Mouse (Mus musculus) hindbrain, postnatal 0 days (tissue): ENCODE measurements around the gene Sh2b1. TPM values are rescaled to one million over a fixed set of nuclear protein-coding genes. Genes with fewer than 3 reads are reported as not detected.
"Not testable (repeated sequence)": the region's sequence is repeated elsewhere in the genome, so short reads cannot be mapped to it uniquely, and the experiment has no call there.

Experiments
- ATAC-seq: fragments of 200-750 bp; cut with Nextera tagmentation; 2 replicates; pipeline ENCODE4 v1.8.0; 2017; ENCODE audit warnings: mild to moderate bottlenecking, moderate TSS enrichment, moderate library complexity
- DNase-seq: peaks from one replicate; pipeline ENCODE4 v3.0.0-alpha.2; 2015; ENCODE audit warnings: low spot score
- H3K27ac ChIP-seq: fragments of 300-500 bp; sonication (generic); 2 replicates; pipeline ENCODE4 v1.5.1; 2014; ENCODE audit warnings: mild to moderate bottlenecking
- H3K27me3 ChIP-seq: fragments of 300-500 bp; sonication (generic); 2 replicates; pipeline ENCODE4 v1.6.1; 2014; ENCODE audit warnings: low read length, mixed read lengths; ENCODE audit not compliant: insufficient read depth
- H3K36me3 ChIP-seq: fragments of 300-500 bp; sonication (generic); 2 replicates; pipeline ENCODE4 v1.6.1; 2014; ENCODE audit warnings: low read length, mixed read lengths; ENCODE audit not compliant: insufficient read depth
- H3K4me1 ChIP-seq: fragments of 300-500 bp; sonication (generic); 2 replicates; pipeline ENCODE4 v1.6.1; 2014; ENCODE audit warnings: antibody characterized with exemption, low read length, mixed read lengths; ENCODE audit not compliant: insufficient read depth
- H3K4me2 ChIP-seq: fragments of 300-500 bp; sonication (generic); 2 replicates; pipeline ENCODE4 v1.6.1; 2014; ENCODE audit warnings: low read depth, mild to moderate bottlenecking, low read length, moderate library complexity, mixed read lengths
- H3K4me3 ChIP-seq: fragments of 300-500 bp; sonication (generic); 2 replicates; pipeline ENCODE4 v1.5.1; 2014; ENCODE audit warnings: low read length
- H3K9ac ChIP-seq: fragments of 300-500 bp; sonication (generic); replicated peaks from 2 replicates; pipeline ENCODE4 v1.6.1; 2014; ENCODE audit warnings: mild to moderate bottlenecking, low read length, moderate library complexity, mixed read lengths
- H3K9me3 ChIP-seq: fragments of 300-500 bp; sonication (generic); 2 replicates; pipeline ENCODE4 v1.6.1; 2016; ENCODE audit warnings: low read length, mixed read lengths
- CTCF ChIP-seq: IDR thresholded peaks from 2 replicates; pipeline ENCODE4 v1.5.1; 2016; ENCODE audit warnings: antibody characterized with exemption, control low read depth, low read depth
- WGBS: fragments of 180-500 bp; shearing (Covaris S2); extraction: QIAGEN DNeasy Blood & Tissue Kit; methylation state at CpG from one replicate; pipeline ENCODE4 v1.1.7; 2014; 5-methylcytosine and 5-hydroxymethylcytosine counted together
- polyA plus RNA-seq: library from polyadenylated mRNA; unstranded; fragments of >200 nt; fragmentation: Nextera tagmentation; extraction: Ambion mirVana; gene quantifications from 2 replicates; pipeline ENCODE4 v1.2.1, GENCODE M21; 2015
- total RNA-seq: library from RNA; depleted of rRNA; stranded (reverse); fragments of >200 nt; gene quantifications from 2 replicates; pipeline ENCODE4 v1.2.3, GENCODE M21; 2014

The Sh2b1 gene
- total and polyA plus RNA-seq, 2 experiments from 2014 or later = 41.1 to 54.5 TPM

- Histone ChIP-seq H3K9me3 (no peaks in the 10 kb centered on the region), H3K4me3 (no peak overlapping the region), H3K4me2 (no peak overlapping the region), H3K27me3 (no peaks in the 10 kb centered on the region), H3K9ac (no peak overlapping the region), H3K4me1 (no peaks in the 10 kb centered on the region), H3K36me3 (peaks cover 82% of the 10 kb centered on the region), H3K27ac (no peak overlapping the region)
- DNase-seq (no peak), ATAC-seq (no peak)
- no peak for TF ChIP-seq CTCF
- 93% methylated on average over 6 of the region's 6 CpGs for WGBS
These were observed 18.9 kb upstream of the Sh2b1 start for GRCm38 (mm10) chr7:126494120-126494519.

- H3K4me1 ChIP-seq = no peaks in the 10 kb centered on the region
- WGBS = 48% methylated on average over 11 of the region's 11 CpGs
- DNase-seq = no peak
- no peak overlapping the region for H3K4me2 ChIP-seq
- no peak overlapping the region for H3K9ac ChIP-seq
- no peak for ATAC-seq
- H3K9me3 ChIP-seq = no peaks in the 10 kb centered on the region
- H3K27ac ChIP-seq = no peak overlapping the region
- H3K27me3 ChIP-seq = no peaks in the 10 kb centered on the region
- H3K36me3 ChIP-seq = peaks cover 63% of the 10 kb centered on the region
- TF ChIP-seq CTCF = no peak
- H3K4me3 ChIP-seq = no peak overlapping the region
These were observed 16.7 kb upstream of the Sh2b1 start for GRCm38 (mm10) chr7:126491973-126492372.

- no peaks in the 10 kb centered on the region for H3K27me3 ChIP-seq
- DNase-seq (no peak), ATAC-seq (no peak)
- no peak overlapping the region for H3K27ac ChIP-seq
- TF ChIP-seq CTCF = no peak
- no peaks in the 10 kb centered on the region for H3K4me1 ChIP-seq
- WGBS = 85% methylated on average over 1 of the region's 1 CpGs
- no peak overlapping the region for H3K4me2 ChIP-seq
- H3K9ac ChIP-seq = no peak overlapping the region
- H3K36me3 ChIP-seq = peaks cover 53% of the 10 kb centered on the region
- H3K9me3 ChIP-seq = no peaks in the 10 kb centered on the region
- no peak overlapping the region for H3K4me3 ChIP-seq
These were observed 15.8 kb upstream of the Sh2b1 start for GRCm38 (mm10) chr7:126491005-126491404.

- Histone ChIP-seq H3K4me3 (peak overlapping the region; percentile 55), H3K9ac (peak overlapping the region; percentile 65), H3K27ac (peak overlapping the region; percentile 61), H3K36me3 (peaks cover 21% of the 10 kb centered on the region), H3K4me2 (peak overlapping the region; percentile 60)
- WGBS = 23% methylated on average over 15 of the region's 25 CpGs
- H3K27me3 ChIP-seq, DNase-seq, H3K9me3 ChIP-seq, ATAC-seq, H3K4me1 ChIP-seq: not testable (repeated sequence)
These were observed 12.6 kb upstream of the Sh2b1 start for GRCm38 (mm10) chr7:126487617-126488385.

- peak; percentile 98 for ATAC-seq
These were observed 11.8 kb upstream of the Sh2b1 start, which contains the start of gene Tufm for GRCm38 (mm10) chr7:126487052-126487483. Tufm (plus strand) TSS chr7:126487361.

GRCm38 (mm10) chr7:126482392-126482871 lies 7.2 kb upstream of the Sh2b1 start:
- Histone ChIP-seq H3K27me3 (no peaks in the 10 kb centered on the region), H3K4me2 (peak overlapping the region; percentile 73), H3K9me3 (peaks cover 3% of the 10 kb centered on the region; the same call in 1 of the 2 replicates), H3K4me3 (peak overlapping the region; percentile 33), H3K36me3 (no peaks in the 10 kb centered on the region), H3K9ac (peak overlapping the region; percentile 40), H3K4me1 (peaks cover 5% of the 10 kb centered on the region; the same call in 1 of the 2 replicates), H3K27ac (peak overlapping the region; percentile 65; the same call in 1 of the 2 replicates)
- WGBS = under 1% methylated on average over 23 of the region's 23 CpGs
- DNase-seq = peak; percentile 59
- peak; percentile 27; the same call in 1 of the 2 replicates for ATAC-seq
- no peak for TF ChIP-seq CTCF

More at GRCm38 (mm10) chr7:126487052-126487483, 11.8 kb upstream of the Sh2b1 start, which contains the start of gene Tufm:
- DNase-seq = peak; percentile 98
- H3K27me3 ChIP-seq = no peaks in the 10 kb centered on the region
- WGBS = under 1% methylated on average over 31 of the region's 32 CpGs
- H3K4me1 ChIP-seq = peaks cover 5% of the 10 kb centered on the region; the same call in 1 of the 2 replicates
- peak within 1 kb of the TSS; percentile 60 for H3K4me2 ChIP-seq
- peaks cover 14% of the 10 kb centered on the region for H3K36me3 ChIP-seq
- TF ChIP-seq CTCF = peak; percentile 66
- peak within 1 kb of the TSS; percentile 65 for H3K9ac ChIP-seq
- peak within 1 kb of the TSS; percentile 71 for H3K27ac ChIP-seq
- no peaks in the 10 kb centered on the region for H3K9me3 ChIP-seq
- H3K4me3 ChIP-seq = peak within 1 kb of the TSS; percentile 55
